Mouse (Mus musculus) olfactory bulb, adult 2 months (tissue): ENCODE measurements around the gene Gm20422.

Source experiments
- CTCF ChIP-seq: fragments of 200-500 bp; IDR thresholded peaks from 2 replicates; pipeline ENCODE4 v1.5.1; 2012; ENCODE audit warnings: low read depth, mild to moderate bottlenecking, low read length, moderate library complexity; ENCODE audit not compliant: insufficient read depth
- POLR2A ChIP-seq: fragments of 200-500 bp; IDR thresholded peaks from 2 replicates; pipeline ENCODE4 v1.6.1; 2012; ENCODE audit warnings: mild to moderate bottlenecking, low read depth, low read length, moderate library complexity; ENCODE audit not compliant: insufficient read depth

DNA sequence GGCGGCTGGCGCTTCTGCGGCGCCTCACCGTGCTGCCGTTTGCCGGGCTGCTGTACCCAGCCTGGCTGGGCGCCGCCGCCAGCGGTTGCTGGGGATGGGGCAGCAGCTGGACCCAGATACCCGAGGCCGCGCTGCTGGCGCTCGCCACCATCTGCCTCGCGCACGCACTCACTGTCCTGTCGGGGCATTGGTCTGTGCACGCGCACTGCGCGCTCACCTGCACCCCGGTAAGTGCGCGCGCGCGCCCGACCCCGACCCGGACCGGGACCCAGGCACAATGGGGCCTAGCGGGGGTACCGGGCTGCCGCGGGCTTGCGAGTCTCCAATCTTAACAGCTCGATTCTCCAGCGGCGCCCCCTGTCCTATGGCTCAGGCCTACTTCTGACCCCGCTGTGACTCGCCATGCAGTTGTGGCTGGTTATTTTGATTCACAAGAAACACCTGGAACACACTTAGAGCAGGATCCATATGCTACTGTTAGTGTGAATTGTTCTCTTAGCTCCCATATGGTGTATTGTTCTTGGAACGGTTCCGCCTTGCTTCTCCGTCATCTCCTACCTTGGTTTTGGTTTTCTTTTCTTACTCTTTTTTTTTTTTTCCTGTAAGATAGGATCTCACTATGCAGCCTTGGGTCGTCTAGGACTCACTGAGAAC lies 16.9 kb upstream of the Gm20422 start:
- TF ChIP-seq CTCF = no peak
- no peak for TF ChIP-seq POLR2A
